Mouse (Mus musculus) cortical plate, adult 2 months (tissue): ENCODE measurements around the gene Dclre1c.

Experiments
- CTCF ChIP-seq: fragments of 200-500 bp; IDR thresholded peaks from 2 replicates; pipeline ENCODE4 v1.5.1; 2011; ENCODE audit warnings: mild to moderate bottlenecking, control low read depth, low read length; ENCODE audit not compliant: insufficient read depth; ENCODE audit errors: extremely low read depth
- POLR2A ChIP-seq: fragments of 200-500 bp; IDR thresholded peaks from 2 replicates; pipeline ENCODE4 v1.6.1; 2011; ENCODE audit warnings: mild to moderate bottlenecking, low read length, control low read depth; ENCODE audit not compliant: insufficient read depth; ENCODE audit errors: extremely low read depth

- TF ChIP-seq CTCF (no peak), POLR2A (no peak)
Observed at GRCm38 (mm10) chr2:3512076-3512475, 88.1 kb downstream of the Dclre1c start.
